Mouse (Mus musculus) forelimb bud, embryonic 11.5 days (tissue): ENCODE measurements around the gene Lpp.

Experiments used
- DNase-seq: peaks from one replicate; pipeline ENCODE4 v3.0.0-alpha.2; 2012; ENCODE audit warnings: low read depth, low spot score

The Lpp gene

DNA sequence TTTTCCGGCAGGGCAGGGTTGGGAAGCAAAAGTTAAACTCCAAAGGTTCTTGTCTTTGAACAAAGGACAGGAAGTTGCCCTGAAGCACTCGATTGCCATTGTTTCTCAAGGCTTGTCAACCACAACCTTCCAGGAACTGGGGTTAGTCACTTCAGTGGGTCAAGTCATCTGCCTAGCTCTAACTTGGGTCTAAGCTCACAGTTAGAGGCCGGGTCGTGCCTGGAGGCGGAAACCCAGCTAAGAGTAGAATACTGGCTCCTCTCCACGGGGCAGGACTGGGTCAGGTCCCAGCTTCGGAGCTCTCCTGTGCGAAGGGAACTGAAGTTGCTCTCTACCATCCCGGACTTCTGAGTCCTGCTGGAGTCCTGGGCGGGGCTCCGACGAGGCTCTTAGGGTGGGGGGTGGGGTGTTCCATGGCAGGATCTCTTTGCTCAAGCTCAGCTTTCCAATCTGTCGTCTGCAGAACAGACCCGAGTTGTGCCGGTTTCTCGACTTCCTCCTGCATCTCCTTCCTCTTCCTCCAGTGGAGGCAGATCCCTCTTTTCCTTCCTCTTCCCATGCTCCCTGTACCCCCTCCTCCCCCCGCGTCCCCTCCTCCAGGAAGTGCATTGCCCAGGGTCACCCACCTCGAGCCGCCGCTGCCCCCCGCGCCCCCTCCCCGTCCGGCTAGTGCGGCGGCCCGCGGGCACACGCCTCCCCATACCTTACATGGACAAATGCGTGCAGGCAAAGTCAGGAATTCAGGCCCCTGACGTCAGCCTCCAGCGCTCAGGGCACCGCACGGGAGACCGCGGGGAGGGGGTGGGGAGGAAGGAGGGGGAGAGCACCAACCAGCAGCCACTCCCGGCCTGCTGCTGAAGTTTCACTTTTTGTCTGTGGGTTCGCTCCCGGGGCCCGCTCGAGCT is at the start of gene Lpp:
TSS of gene Lpp (plus strand) at position 857 of the 905 bp plus-strand sequence.
- DNase-seq, result peak; percentile 89

DNA sequence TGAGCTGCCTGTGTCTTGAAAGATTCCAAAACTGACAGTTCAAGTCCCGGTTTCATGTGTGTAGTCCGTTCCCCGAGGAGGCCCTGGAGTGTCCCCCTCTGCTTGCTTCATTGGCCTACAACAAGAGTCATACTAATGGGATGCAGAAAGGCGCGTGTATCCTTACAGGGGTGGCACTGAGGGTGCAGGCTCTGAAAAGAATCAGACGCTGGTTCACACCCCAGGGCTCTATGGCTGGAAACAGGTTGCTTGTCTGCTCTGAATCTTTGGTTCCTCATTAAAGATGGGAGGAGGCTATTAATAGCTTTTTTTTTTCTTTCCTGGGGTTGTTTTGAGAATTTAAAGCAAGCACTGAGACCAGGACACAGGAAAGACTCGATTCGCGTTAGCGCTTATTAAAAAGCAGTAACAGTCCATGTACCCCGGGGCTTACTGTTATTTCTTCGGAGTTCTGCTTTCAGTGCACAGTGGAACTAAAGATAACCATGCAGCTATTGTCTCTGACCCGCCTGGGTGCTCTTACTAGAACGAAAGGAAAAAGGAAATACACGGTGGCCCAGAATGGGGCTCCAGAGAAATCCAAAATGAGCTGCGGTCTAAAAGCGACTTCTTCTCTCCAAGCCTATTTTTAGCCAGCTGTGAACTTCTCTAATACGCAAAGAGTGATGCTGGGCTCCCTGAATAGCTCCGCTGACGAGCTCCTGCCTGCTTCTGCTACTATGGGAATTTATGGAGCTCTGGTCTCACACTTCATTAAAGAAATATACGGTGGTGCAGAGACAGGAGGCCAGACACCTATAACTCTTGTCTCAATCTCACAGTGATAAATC is 45.5 kb upstream of the Lpp start:
- DNase-seq, result peak; percentile 49

DNA sequence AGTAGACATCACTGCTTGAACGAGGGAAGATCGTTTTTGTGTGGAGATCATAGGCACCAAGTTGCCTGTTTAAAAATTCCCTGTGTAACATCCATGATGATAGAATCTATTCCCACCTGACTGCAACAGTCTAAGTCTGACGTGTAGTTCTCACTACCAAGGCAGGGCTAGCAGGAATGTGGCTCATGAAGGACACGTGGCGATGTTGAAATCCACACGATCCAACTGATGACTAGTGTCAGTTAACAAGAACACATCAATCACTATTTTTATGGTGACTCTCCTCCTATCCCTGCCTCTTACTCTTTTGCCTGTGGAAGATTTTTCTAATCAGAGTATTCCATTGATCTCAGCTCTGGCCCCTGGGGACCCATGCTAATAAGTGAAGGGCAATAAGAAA is 43.0 kb upstream of the Lpp start:
- DNase-seq, result no peak

DNA sequence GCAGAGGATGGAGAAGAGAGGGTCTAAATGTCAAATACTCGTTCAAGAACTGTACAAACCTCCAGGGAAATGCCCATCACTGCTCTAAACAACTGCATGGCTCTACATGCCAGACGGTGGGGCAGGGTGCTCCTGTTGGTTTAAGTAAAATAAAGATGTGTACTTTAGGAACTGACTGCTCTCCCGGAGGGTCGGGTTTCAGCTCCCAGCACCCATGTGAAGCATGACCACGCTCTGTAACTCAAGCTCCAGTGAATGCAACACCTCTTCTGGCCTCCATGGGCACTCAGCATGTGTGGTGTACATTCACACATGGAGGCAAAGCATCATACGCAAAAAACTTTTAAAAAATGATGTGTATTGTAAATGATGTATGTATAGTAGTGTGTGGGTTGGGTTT is 42.6 kb upstream of the Lpp start:
- DNase-seq, result no peak

DNA sequence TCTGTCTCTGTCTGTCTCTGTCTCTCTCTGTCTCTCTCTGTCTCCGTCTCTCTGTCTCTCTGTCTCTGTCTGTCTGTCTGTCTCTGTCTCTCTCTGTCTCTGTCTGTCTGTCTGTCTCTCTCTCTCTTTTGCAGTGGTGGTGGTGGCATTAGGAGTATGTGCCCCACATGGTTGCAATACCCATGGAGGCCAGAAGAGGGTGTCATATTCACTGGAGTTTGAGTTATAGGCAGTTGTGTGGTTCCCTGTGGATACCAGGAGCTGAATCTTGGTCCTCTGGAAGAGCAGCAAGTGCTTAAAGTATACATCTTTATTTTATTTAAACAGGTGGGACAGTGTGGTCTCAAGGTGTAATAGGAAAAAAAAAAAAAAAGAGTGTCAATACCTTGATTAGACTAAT is 41.5 kb upstream of the Lpp start:
- no peak for DNase-seq

DNA sequence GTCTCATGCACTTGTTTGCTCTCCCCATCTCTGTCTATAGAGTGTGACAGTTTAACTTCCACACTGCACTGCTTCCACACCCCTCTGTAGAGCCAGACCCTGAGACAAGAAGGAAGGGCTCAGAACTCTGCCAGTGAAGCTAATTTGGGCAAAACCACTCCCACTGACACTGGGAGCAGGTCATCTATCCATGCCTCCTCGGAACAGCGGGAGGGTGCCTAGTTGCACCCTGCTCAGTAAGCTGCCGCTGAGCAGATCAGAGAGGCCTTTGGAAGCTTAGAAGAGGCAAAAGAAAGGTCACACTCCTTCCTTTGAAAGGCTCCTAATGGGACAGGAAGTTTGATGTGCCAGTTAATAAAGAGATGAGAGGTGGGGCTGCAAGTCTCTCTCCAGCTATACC is 39.5 kb upstream of the Lpp start:
- no peak for DNase-seq

DNA sequence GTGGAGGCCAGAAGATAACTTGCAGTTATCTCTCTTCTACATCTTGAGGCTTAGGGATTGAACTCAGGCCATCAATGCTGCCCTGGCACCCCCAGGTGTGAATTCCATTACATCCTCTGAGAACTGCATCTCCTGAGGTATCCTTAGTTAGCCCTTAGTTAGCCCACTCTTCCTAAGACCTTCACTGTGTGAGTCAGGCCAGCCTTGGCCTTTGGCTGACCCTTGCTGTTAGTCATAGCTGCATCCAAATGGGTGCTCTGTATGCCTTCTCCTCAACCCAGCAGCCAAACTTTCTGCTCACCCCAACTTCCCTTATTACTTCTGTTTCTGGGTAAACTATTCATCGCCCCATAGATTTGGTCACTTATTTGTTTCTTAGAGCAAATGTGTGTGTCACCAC is 31.6 kb upstream of the Lpp start:
- no peak for DNase-seq

DNA sequence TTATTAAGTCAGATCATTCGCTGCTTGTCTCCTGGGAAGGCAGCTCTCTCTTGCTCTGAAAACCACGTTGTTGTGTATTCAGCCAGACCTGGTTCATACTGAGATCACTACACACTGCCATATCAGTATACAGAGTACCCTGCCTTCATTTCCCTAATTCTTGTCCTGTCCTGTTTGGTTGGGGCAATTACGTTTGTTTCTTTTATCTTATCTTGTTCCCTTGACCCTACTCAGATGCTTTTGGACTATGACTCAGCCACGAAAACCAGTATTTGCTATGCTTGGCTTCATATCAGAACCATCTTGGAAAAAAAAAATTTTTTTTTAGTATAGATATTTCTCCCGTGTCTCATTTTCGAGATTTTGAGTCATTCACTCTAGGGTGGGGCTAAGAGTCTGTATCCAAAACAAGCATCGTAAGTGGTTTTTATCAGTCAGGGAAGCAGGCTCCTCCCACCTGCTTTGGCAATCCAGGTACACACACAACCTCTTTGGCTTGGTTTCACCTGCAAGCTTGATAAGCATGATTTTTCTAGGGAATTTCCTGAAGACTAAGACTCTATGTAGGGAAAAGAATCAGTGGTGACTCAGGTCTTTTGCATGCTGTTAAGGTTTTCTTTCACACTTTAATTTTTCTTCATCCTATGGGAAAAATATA is 29.1 kb upstream of the Lpp start:
- no peak for DNase-seq

DNA sequence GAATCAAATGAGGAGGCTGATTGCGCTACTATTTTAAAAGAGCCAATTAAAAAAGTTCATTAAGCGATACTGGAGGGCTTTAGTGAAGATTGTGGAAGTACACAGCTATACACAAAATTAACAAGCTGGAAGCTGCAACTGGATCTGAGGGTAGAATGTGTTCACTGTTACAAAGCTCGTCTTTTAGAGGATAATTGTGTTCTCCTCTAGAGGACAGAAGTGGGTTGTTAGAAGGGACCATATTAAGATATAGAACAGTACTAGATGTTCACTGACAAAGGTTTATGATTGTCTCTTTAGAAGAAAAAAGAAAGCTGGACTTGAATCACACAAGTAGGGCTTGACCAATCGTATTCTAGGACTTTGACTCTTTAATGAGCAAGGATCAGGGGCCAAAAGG is 27.4 kb upstream of the Lpp start:
- no peak for DNase-seq

DNA sequence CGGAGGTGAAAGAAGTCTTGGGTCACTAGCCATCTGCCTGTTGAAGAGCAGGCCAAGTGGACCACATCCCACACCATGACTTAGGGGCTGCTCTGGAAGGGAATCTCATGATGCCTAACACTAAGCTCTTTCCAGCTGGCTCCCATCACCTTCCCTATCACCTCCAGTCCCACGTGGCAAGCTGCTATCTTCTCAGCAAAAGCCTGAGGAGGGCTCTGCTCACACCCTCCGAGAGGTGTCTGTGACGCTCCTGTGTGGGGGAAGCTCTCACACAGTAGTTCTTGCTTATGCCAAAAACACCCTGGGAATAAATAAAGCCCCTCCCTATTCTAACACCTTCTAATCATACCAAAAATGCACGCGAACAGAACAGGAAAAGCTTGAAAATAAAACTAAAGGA is 26.2 kb upstream of the Lpp start:
- no peak for DNase-seq

DNA sequence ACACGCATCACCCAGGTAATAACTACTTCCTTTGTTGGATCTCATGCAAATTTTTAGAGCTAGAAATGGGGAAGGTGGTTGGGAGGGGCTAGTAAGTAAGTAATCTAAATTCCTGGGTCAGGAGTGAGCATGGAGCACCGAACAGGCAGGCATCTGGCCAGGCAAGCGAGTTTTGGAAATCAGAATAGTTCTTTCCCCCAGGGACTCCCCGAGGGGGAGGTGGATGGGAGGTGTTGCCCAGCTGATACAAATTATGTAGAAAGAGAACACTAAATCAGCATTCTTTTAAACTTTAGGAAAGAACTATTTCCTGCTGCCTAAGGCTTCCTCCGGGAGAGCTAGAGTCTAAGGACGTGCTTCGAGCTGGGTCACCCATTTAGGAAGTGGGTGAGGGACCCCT is 25.8 kb upstream of the Lpp start:
- DNase-seq, result peak; percentile 49

DNA sequence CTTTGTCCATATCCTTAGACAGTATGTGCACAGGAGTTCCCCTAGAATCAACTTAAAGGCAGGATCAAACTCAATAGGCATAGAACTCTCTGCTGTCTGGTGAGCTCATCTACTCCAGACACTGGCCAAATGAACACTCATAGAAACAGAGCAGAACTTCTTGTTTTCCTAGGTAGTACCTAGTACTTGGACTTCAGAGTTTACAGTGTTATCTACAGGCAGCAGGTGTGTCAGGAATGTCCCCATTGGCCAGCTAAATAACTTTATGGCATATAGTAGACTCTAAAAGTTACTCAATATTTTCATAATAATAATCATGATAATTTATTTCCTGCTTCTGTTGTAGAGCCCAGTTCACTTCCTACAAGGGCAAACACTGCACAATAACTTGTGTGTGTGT is 16.8 kb upstream of the Lpp start:
- no peak for DNase-seq

DNA sequence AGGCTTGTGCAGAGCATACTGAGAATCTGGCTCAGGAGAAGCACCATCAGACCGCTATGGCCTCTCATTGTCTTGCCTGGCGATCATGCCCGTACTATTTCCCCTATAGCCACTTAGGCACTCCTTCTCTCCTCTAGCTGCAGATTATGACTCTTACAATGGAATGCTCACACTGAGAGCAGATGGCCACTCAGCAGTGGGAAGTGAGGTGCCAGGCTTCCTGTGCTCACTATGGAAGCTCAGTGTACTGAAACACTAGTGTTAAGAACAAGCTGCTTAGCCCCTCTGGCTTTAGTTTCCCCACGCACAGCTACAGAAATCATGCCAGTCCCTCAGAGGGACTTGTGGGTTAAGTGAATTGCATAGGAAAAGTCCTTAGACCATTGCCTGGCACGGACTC is 2.7 kb upstream of the Lpp start:
- no peak for DNase-seq

DNA sequence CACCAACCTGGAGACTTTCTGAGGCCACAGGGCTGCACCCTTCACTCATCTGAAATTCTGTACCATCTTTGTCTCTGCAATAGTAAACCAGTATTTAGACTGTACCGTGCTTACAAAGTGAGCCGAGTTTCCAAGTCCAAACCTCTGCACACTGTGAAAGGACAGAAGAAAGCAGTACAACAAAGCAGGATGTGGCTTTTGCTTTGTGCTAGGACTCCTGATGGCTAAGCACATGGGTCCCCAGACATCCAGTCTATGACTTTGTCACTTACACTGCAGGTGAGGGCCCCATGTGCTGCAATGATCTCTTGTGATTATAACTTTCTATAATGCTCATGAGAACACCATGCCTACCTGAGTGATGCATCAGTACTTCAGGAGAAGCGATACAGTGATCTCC is 2.2 kb upstream of the Lpp start:
- no peak for DNase-seq

DNA sequence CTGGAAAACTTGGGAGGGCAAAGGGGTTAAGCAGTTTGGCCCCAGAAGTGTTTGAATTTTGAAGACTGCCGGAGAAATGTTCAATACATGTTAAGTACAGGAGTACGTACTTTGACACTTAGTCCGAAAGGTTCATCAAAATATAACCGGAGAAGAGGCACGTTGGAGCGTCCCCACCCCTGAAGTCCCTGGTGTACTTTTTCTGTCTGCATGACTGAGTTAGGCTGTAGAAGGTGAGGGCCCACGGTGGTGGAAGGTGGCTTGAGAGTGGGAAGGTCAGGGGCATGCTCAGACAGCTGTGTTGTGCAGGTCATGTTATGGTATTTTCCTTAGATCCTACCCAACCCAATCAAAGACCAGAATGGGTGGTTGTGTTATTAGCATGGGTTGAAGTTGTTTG is 1.4 kb upstream of the Lpp start:
- DNase-seq, result no peak

DNA sequence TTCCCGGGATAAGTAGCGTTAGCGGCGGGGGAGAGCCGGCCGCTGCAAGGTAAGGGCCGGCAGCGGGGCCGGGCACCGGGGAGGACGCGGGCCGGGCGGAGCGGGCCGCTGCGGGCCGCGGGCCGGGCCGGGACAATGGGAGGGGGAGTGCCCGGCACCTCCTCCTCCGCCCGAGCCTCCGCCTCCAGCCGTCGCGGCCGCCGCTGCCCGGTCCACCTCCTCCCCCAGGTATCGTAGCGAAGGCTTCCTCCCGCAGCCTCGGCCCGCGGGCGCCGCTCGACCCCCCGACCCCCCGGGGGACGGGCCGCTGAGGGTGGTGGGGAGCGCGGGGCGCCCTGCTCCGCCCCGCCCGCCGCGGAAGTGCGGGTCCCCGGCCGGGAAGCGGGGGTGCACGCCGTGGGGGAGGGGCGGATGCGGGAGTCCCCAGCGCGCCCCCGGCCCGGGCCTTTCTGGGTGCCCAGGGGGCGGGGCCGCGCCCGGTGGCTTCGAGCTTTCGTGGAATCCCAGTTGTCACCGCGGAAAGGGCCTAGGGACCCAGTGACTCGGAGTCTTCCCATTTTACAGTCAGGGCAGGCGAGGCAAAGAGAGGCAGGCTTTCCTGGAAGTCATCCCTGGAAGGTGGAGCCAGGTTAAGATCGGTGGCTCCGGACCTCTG is 376 bp downstream of the Lpp start:
- peak; percentile 12 for DNase-seq

DNA sequence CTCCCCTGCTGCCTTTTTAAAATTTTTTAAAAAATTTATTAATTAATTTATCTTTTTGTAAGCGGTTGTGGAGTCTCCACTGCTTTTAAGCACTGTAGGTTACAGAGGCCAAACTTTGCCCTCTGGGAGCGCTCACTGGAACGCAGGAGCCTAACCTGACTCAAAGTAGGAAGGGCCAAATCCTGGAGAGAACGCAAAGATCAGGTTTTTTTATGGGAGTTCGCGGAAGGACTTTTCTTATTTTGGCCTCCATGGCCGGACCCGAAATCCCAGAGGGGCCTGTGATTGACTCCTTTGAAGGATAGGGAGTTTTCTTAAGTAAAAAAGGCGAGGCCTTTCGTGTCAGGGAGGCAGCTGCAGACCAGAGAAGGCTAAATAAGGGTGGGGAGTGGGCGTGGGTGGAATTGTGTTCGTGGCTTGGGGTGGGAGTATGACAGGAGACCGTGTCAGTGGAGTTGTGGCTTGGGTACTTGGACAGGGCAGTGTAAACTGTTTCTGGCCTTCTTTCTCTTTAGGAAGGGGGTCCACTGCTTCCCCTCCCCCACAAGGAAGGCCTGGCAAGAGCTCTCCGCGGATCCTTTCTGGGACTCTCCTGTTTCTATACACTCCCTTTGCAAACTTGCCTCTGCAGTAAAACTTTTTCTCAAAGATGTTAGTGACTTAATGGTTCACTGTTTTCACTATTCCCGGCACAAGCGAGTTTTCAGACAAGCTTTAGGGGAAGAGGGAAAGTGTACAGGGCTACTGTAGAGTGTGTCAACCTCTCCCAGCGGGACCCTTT is 1.1 kb downstream of the Lpp start:
- DNase-seq, result peak; percentile 36

DNA sequence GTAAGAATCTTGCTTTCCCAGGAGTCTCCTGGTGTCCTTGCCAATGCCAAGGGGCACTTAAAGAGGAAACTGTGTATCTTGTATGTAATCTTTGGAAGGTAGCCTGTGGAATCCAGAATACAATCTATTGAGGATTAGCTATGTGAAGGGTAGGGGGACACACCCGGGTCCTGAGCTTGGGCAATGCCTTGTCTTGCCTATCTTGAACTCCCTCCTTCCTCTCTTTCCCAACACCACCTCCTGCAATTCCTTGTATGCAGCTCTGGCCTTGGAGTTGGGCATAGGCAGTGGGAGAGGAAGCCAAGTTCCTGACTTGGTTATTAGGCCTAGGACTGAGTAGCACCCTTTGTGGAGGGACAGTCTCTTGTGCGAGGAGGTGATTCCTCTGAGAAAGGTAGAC is 1.8 kb downstream of the Lpp start:
- DNase-seq, result no peak

DNA sequence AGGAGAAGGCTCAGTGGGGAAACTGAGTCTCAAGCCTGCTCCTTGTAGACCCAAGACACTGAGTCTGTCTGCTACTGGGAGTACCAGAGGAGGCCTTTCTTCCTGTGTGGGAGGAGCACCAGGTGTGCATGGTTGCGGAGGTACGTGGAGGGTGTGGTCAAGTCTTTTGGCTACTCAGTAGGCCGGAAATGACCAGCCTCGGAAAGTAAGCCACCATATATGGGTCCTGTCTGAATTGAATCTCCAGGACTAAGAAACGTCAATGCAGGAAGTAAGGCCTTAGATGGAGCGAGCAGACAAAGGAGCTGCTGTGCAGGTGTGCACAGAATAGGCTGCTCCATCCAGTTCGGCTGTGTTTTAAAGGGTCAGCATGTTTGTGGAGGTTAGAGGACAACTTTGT is 3.2 kb downstream of the Lpp start:
- DNase-seq, result no peak

DNA sequence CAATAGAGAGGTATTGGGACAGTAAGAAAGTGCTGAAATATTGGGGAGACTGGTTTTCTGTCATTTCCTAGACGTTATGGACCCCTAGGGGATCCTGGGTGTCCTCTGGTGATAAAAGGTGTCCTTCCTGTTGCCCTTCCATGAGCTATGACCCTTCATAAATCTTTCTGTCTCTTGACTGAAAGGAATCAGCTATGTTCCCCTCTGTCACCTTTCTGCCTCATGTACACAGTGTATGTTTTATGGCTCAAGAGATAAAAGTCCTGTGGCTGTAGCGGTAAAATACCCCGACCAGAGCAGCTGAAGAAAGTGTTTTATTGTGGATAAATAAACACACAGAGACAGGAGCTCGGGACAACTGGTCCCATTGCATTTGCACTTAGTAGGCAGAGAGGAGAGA is 5.2 kb downstream of the Lpp start:
- DNase-seq, result no peak

DNA sequence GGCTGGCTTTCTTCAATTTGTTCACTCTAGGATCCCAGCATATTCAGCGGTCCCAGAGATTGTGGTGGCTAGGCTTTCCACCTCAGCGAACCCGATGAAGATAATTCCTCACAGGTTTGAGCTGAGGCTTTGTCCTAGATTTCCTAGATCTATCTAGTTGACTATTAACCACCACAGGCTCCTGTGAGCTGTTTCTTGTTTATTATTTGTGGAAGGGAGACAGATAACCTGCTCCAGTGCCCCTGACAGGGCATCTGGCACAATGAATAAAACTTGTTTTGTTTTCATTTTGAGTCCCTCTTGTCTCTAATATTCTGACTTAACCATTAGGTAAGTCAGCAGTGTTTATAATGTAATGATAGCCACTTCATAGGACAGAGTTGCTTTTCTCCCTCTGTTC is 5.6 kb downstream of the Lpp start:
- DNase-seq, result no peak
